In genomic region chr7:96813036-96813435, GRCm38 (mm10) we compare ENCODE assay signal across 11 mouse cellular contexts.
A peak's percentile ranks its signal among the peaks of the same experiment; 100 is the strongest.
DNase-seq lines count a peak whose midpoint lies in the region; ATAC-seq and TF ChIP-seq lines count a peak whose summit lies in the region.
"Had no signal": no experiment of that assay in that cellular context is flagged by ENCODE, and none has a peak within 500 bp of the region (broad histone marks: within the 10 kb centered on the region; RNA-seq: fewer than 3 reads in every experiment).

No protein-coding gene starts in this region.

- no peak for TF ChIP-seq CTCF in midbrain, postnatal 0 days (IDR thresholded peaks at IDR 0.05)
- no peak for TF ChIP-seq CTCF in kidney, postnatal 0 days (IDR thresholded peaks at IDR 0.05; ENCODE audit: low read depth)

- H3K36me3 ChIP-seq in heart, embryonic 10.5 days, result no peaks in the 10 kb centered on the region
- H3K36me3 ChIP-seq in midbrain, postnatal 0 days (ENCODE audit: insufficient read depth, low read length), result no peaks in the 10 kb centered on the region; the same call in 1 of the 2 replicates
- peaks cover 32% of the 10 kb centered on the region for H3K36me3 ChIP-seq in midbrain, embryonic 10.5 days
- peaks cover 5% of the 10 kb centered on the region; the same call in 1 of the 2 replicates for H3K36me3 ChIP-seq in kidney, postnatal 0 days (ENCODE audit: insufficient read depth, low read length)

- H3K4me3 ChIP-seq in heart, embryonic 10.5 days, result no peak overlapping the region
- H3K4me3 ChIP-seq in midbrain, postnatal 0 days (ENCODE audit: low read depth, low read length), result no peak overlapping the region
- H3K4me3 ChIP-seq in midbrain, embryonic 10.5 days, result no peak overlapping the region
- H3K4me3 ChIP-seq in kidney, postnatal 0 days (replicated peaks; ENCODE audit: low read depth, low read length), result no peak overlapping the region
- H3K4me3 ChIP-seq: myocyte had no signal

- no peak overlapping the region for H3K9ac ChIP-seq in midbrain, postnatal 0 days (replicated peaks; ENCODE audit: low read length, poor library complexity, severe bottlenecking)
- H3K9ac ChIP-seq in kidney, postnatal 0 days (ENCODE audit: low read depth, low read length), result no peak overlapping the region

- 0 out of 2 replicates have a peak, but pooled peaks have one; percentile 8 for ATAC-seq in midbrain, postnatal 0 days (ENCODE audit: low FRiP score)
- ATAC-seq in kidney, postnatal 0 days (replicated peaks; ENCODE audit: low FRiP score, low read depth), result no peak
- ATAC-seq in cerebellum, adult (ENCODE audit: insufficient number of reproducible peaks, low FRiP score, low TSS enrichment), result no peak

- WGBS in heart, embryonic 10.5 days, result 74% methylated on average over 5 of the region's 5 CpGs
- WGBS in midbrain, postnatal 0 days, result 59% methylated on average over 5 of the region's 5 CpGs
- 86% methylated on average over 5 of the region's 5 CpGs for WGBS in midbrain, embryonic 10.5 days
- 54% methylated on average over 5 of the region's 5 CpGs for WGBS in kidney, postnatal 0 days

- no peak overlapping the region for H3K27ac ChIP-seq in heart, embryonic 10.5 days
- no peak overlapping the region for H3K27ac ChIP-seq in midbrain, postnatal 0 days (ENCODE audit: low read depth, low read length)
- H3K27ac ChIP-seq in midbrain, embryonic 10.5 days (replicated peaks), result no peak overlapping the region
- H3K27ac ChIP-seq in kidney, postnatal 0 days, result peak overlapping the region; percentile 84

- no peaks in the 10 kb centered on the region for H3K9me3 ChIP-seq in heart, embryonic 10.5 days
- H3K9me3 ChIP-seq in midbrain, postnatal 0 days (ENCODE audit: low read length), result no peaks in the 10 kb centered on the region
- H3K9me3 ChIP-seq in midbrain, embryonic 10.5 days (replicated peaks), result no peaks in the 10 kb centered on the region
- H3K9me3 ChIP-seq in kidney, postnatal 0 days (replicated peaks; ENCODE audit: low read length), result no peaks in the 10 kb centered on the region

- no peaks in the 10 kb centered on the region for H3K27me3 ChIP-seq in heart, embryonic 10.5 days (ENCODE audit: insufficient read depth, poor library complexity, severe bottlenecking)
- no peaks in the 10 kb centered on the region for H3K27me3 ChIP-seq in midbrain, postnatal 0 days (ENCODE audit: insufficient read depth, low read length)
- no peaks in the 10 kb centered on the region for H3K27me3 ChIP-seq in midbrain, embryonic 10.5 days (ENCODE audit: low read depth, poor library complexity, severe bottlenecking)
- H3K27me3 ChIP-seq in kidney, postnatal 0 days (ENCODE audit: insufficient read depth, low read length), result no peaks in the 10 kb centered on the region

- peak; percentile 17 to 38 for DNase-seq in heart, adult 18-20 months
- DNase-seq in heart, embryonic 10.5 days (ENCODE audit: low spot score), result no peak
- no peak for DNase-seq in midbrain, postnatal 0 days (ENCODE audit: low spot score)
- no peak for DNase-seq in midbrain, embryonic 10.5 days (ENCODE audit: low spot score)
- peak; percentile 51 for DNase-seq in kidney, postnatal 0 days (ENCODE audit: low spot score)
- DNase-seq in urinary bladder, postnatal 4 days (ENCODE audit: low spot score in 2 of 2), result no peak
- no peak for DNase-seq in c-Kit-positive CD71-positive TER-119-positive erythroid progenitor cells, embryonic 14.5 days (ENCODE audit: low spot score)
- DNase-seq: cerebellum, adult 9-11 months; spleen, adult 18-20 months had no signal

- H3K4me2 ChIP-seq in midbrain, postnatal 0 days (ENCODE audit: low read depth, low read length, poor library complexity, severe bottlenecking), result no peak overlapping the region
- no peak overlapping the region for H3K4me2 ChIP-seq in kidney, postnatal 0 days (ENCODE audit: low read length)

- H3K4me1 ChIP-seq in heart, embryonic 10.5 days, result peaks cover 17% of the 10 kb centered on the region
- H3K4me1 ChIP-seq in midbrain, postnatal 0 days (ENCODE audit: insufficient read depth, low read length), result peaks cover 5% of the 10 kb centered on the region; the same call in 1 of the 2 replicates
- H3K4me1 ChIP-seq in midbrain, embryonic 10.5 days, result peaks cover 30% of the 10 kb centered on the region
- H3K4me1 ChIP-seq in kidney, postnatal 0 days (replicated peaks; ENCODE audit: insufficient read depth, low read length), result no peaks in the 10 kb centered on the region

Comparison
In these comparisons a context has a peak if more than half of its experiments do, and no peak if none do; other contexts are left out.
1. DNase-seq: peak in heart, adult 18-20 months (2 of 2) and kidney, postnatal 0 days (single experiment); none in heart, embryonic 10.5 days (single experiment), midbrain, postnatal 0 days (single experiment), midbrain, embryonic 10.5 days (single experiment), urinary bladder, postnatal 4 days (0 of 2) and c-Kit-positive CD71-positive TER-119-positive erythroid progenitor cells, embryonic 14.5 days (single experiment).